Mouse (Mus musculus): ENCODE measurements around the gene Olfr311. TPM values are rescaled to one million over a fixed set of nuclear protein-coding genes. Genes with fewer than 3 reads are reported as not detected.

Olfr311 gene
- total RNA-seq (2023): not detected

GRCm38 (mm10) chr11:58838951-58839350, at the start of gene Olfr311:
Gene Olfr311 (plus strand): TSS chr11:58839251.

GRCm38 (mm10) chr11:58801558-58802228, 37.4 kb upstream of the Olfr311 start, which contains the start of gene Fam183b:
Gene Fam183b (minus strand): TSS chr11:58801960.

DNA sequence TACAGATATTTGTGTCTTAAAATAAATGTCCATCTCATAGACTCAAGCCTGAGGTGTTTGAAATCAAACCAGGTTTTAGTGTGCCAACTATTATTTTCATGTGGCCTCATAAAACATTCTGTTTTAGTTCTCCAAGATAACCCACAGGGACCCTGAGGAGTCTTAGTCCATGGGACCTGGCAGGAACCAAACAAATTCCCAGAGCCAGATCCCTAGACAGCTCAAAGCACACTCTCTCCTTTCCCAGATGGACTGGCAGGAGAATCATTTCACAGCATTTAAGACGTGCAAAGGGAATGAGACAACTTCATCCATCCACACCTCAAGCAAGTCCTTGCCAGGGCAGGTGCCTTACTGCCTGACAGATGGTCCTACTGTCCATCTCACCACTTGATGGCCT, 24.4 kb upstream of the Olfr311 start, which contains the start of gene Olfr313:
Gene Olfr313, plus strand, starts transcription at position 301 of the 400 bp plus-strand sequence.

GRCm38 (mm10) chr11:58828937-58829336, 10.1 kb upstream of the Olfr311 start, which contains the start of gene Olfr312:
Gene Olfr312 (plus strand): TSS chr11:58829237.

GRCm38 (mm10) chr11:58846919-58847461, 7.9 kb downstream of the Olfr311 start, which contains the start of gene Gm12258:
Gene Gm12258 (plus strand): TSS chr11:58847158.

DNA sequence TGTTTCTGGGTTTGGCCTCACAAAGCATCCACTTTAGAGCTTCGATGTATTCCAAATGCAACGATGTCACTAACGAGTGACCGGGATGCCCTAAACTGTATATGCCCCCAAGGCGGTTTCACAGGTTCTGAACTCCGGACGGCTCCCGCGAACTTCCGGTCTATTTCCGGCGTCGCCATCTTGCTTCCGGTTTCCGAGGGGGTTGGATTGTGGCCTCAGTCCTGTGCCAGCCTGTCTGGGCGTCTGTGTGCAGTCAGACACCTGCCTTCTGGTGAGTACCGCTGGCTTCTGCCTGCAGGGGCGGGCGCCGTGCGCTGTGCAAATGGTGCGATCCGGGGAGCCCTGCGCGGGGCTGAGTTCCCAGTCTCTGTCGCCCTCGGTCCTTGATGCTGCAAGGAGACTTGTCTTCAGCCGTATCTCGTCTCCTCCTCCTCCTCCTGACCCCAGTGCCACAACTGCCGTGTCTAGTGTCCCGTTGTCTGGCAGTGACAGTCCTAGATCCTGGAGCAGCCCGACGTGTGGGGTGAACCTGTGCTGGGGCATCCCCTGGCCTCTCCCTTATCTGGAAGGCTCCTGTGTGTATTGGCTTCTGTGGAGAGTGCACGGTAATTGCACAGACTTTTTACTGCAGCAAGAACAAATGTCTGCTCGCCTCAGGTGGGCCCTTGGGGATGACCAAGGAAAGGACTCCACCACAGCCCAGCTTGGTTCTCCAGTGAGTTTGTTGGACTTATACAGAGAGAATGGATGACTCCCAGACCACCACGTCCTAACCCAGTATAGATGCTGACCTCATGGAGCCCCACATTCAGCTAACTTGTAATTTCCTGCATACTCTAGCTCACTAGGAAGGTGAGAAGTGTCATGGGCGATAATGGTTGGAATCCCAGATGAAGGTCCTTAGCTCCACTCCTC, 28.2 kb downstream of the Olfr311 start, which contains the start of gene 2810021J22Rik:
Gene 2810021J22Rik, plus strand, starts transcription at position 178 of the 915 bp plus-strand sequence.

Other genes with a start within 250 kb of the Olfr311 start
- not detected for gene Olfr324, start 244.1 kb upstream of the Olfr311 start, total RNA-seq (2023)
- not detected for gene 2210407C18Rik, start 223.2 kb upstream of the Olfr311 start, total RNA-seq (2023)
- not detected for gene Olfr323, start 208.8 kb upstream of the Olfr311 start, total RNA-seq (2023)
- 0.35 TPM for gene Trim58, start 198.8 kb upstream of the Olfr311 start, total RNA-seq (2023)
- not detected for gene Olfr322, start 180.5 kb upstream of the Olfr311 start, total RNA-seq (2023)
- gene Olfr320, start 158.2 kb upstream of the Olfr311 start, total RNA-seq (2023): not detected
- not detected for gene Olfr319, start 140.1 kb upstream of the Olfr311 start, total RNA-seq (2023)
- gene Olfr318, start 115.2 kb upstream of the Olfr311 start, total RNA-seq (2023): 0.70 TPM
- not detected for gene Olfr317, start 100.0 kb upstream of the Olfr311 start, total RNA-seq (2023)
- gene Olfr316, start 86.5 kb upstream of the Olfr311 start, total RNA-seq (2023): not detected
- not detected for gene Olfr315, start 66.1 kb upstream of the Olfr311 start, total RNA-seq (2023)
- not detected for gene Olfr314, start 56.3 kb upstream of the Olfr311 start, total RNA-seq (2023)
- gene Fam183b, start 37.3 kb upstream of the Olfr311 start, total RNA-seq (2023): not detected
- gene Olfr313, start 24.3 kb upstream of the Olfr311 start, total RNA-seq (2023): not detected
- not detected for gene Olfr312, start 10.0 kb upstream of the Olfr311 start, total RNA-seq (2023)
- gene Gm12258, start 7.9 kb downstream of the Olfr311 start, total RNA-seq (2023): 10.0 TPM
- 10.7 TPM for gene 2810021J22Rik, start 28.0 kb downstream of the Olfr311 start, total RNA-seq (2023)
- 8.5 TPM for gene Zfp39, start 65.0 kb downstream of the Olfr311 start, total RNA-seq (2023)
- gene Btnl10, start 78.7 kb downstream of the Olfr311 start, total RNA-seq (2023): 0.62 TPM
- gene Rnf187, start 99.7 kb downstream of the Olfr311 start, total RNA-seq (2023): 109 TPM
- 10.3 TPM for gene Hist3h2ba, start 109.7 kb downstream of the Olfr311 start, total RNA-seq (2023)
- 34.6 TPM for gene Hist3h2a, start 115.4 kb downstream of the Olfr311 start, total RNA-seq (2023)
- gene Trim17, start 115.4 kb downstream of the Olfr311 start, total RNA-seq (2023): 0.38 TPM
- gene Trim11, start 138.8 kb downstream of the Olfr311 start, total RNA-seq (2023): 55.2 TPM